Mouse (Mus musculus) embryo, embryonic 11.5 days (tissue): ENCODE results near the gene Pacs1.
"Not testable (repeated sequence)": the region's sequence is repeated elsewhere in the genome, so short reads cannot be mapped to it uniquely, and the experiment has no call there.

Experiments used
- DNase-seq: peaks from one replicate; pipeline ENCODE4 v3.0.0-alpha.2; 2012; ENCODE audit warnings: low read depth, low spot score

Gene Pacs1

GRCm38 (mm10) chr19:5097521-5098362, 175.2 kb downstream of the Pacs1 start:
- DNase-seq, result no peak

GRCm38 (mm10) chr19:5095887-5096474, 176.9 kb downstream of the Pacs1 start:
- DNase-seq, result no peak

GRCm38 (mm10) chr19:5094746-5095417, 178.0 kb downstream of the Pacs1 start:
- no peak for DNase-seq

GRCm38 (mm10) chr19:5094243-5094632, 178.7 kb downstream of the Pacs1 start:
- DNase-seq, result peak; percentile 95

GRCm38 (mm10) chr19:5093481-5094242, 179.3 kb downstream of the Pacs1 start:
- DNase-seq, result no peak

- DNase-seq, result no peak
These were observed 180.8 kb downstream of the Pacs1 start for GRCm38 (mm10) chr19:5092083-5092482.

GRCm38 (mm10) chr19:5089324-5089723, 183.6 kb downstream of the Pacs1 start:
- no peak for DNase-seq

- peak; percentile 94 for DNase-seq
These were observed 184.8 kb downstream of the Pacs1 start, which contains the start of gene Yif1a for GRCm38 (mm10) chr19:5087884-5088728. TSS of gene Yif1a (plus strand) at chr19:5088538.

GRCm38 (mm10) chr19:5086533-5086932, 186.4 kb downstream of the Pacs1 start:
- not testable (repeated sequence) for DNase-seq

GRCm38 (mm10) chr19:5085145-5085863, 187.6 kb downstream of the Pacs1 start, which contains the start of gene Tmem151a:
TSS of gene Tmem151a (minus strand) at chr19:5085531.
- no peak for DNase-seq

- DNase-seq, result no peak
These were observed 188.1 kb downstream of the Pacs1 start for GRCm38 (mm10) chr19:5084834-5085144.

- DNase-seq, result no peak
These were observed 188.7 kb downstream of the Pacs1 start for GRCm38 (mm10) chr19:5083961-5084833.
